Mouse (Mus musculus) intestine, embryonic 16.5 days (tissue): ENCODE measurements around the gene Uckl1. TPM values are rescaled to one million over a fixed set of nuclear protein-coding genes. Genes with fewer than 3 reads are reported as not detected.

ENCODE experiments used
- ATAC-seq: fragments of 200-750 bp; cut with Nextera tagmentation; 2 replicates; pipeline ENCODE4 v1.8.0; 2017; ENCODE audit warnings: moderate TSS enrichment, moderate library complexity
- H3K27ac ChIP-seq: fragments of 300-500 bp; sonication (generic); 2 replicates; pipeline ENCODE4 v1.5.1; 2014; ENCODE audit warnings: mild to moderate bottlenecking, low read length
- H3K27me3 ChIP-seq: fragments of 300-500 bp; sonication (generic); replicated peaks from 2 replicates; pipeline ENCODE4 v1.6.1; 2014; ENCODE audit warnings: low read length, control low read depth, mixed read lengths; ENCODE audit not compliant: control insufficient read depth, insufficient read depth
- H3K36me3 ChIP-seq: fragments of 300-500 bp; sonication (generic); 2 replicates; pipeline ENCODE4 v1.6.1; 2014; ENCODE audit warnings: low read length, control low read depth; ENCODE audit not compliant: control insufficient read depth, insufficient read depth
- H3K4me1 ChIP-seq: fragments of 300-500 bp; sonication (generic); 2 replicates; pipeline ENCODE4 v1.6.1; 2014; ENCODE audit warnings: low read length, control low read depth, mixed read lengths; ENCODE audit not compliant: control insufficient read depth, insufficient read depth
- H3K4me2 ChIP-seq: fragments of 300-500 bp; sonication (generic); 2 replicates; pipeline ENCODE4 v1.6.1; 2014; ENCODE audit warnings: low read depth, low read length, control low read depth
- H3K4me3 ChIP-seq: fragments of 300-500 bp; sonication (generic); 2 replicates; pipeline ENCODE4 v1.5.1; 2014; ENCODE audit warnings: mild to moderate bottlenecking, low read length
- H3K9ac ChIP-seq: fragments of 300-500 bp; sonication (generic); 2 replicates; pipeline ENCODE4 v1.6.1; 2014; ENCODE audit warnings: low read depth, low read length
- H3K9me3 ChIP-seq: fragments of 300-500 bp; sonication (generic); 2 replicates; pipeline ENCODE4 v1.6.1; 2016; ENCODE audit warnings: low read length, control low read depth; ENCODE audit not compliant: control insufficient read depth
- WGBS: fragments of 180-500 bp; shearing (Covaris S2); extraction: QIAGEN DNeasy Blood & Tissue Kit; methylation state at CpG from one replicate; pipeline ENCODE4 v1.1.7; 2014; 5-methylcytosine and 5-hydroxymethylcytosine counted together
- polyA plus RNA-seq: library from polyadenylated mRNA; unstranded; fragments of >200 nt; fragmentation: Nextera tagmentation; extraction: Ambion mirVana; gene quantifications from 2 replicates; pipeline ENCODE4 v1.2.1, GENCODE M21; 2015

Gene Uckl1
- polyA plus RNA-seq, 1 experiment from 2014 or later, result 78.0 TPM

DNA sequence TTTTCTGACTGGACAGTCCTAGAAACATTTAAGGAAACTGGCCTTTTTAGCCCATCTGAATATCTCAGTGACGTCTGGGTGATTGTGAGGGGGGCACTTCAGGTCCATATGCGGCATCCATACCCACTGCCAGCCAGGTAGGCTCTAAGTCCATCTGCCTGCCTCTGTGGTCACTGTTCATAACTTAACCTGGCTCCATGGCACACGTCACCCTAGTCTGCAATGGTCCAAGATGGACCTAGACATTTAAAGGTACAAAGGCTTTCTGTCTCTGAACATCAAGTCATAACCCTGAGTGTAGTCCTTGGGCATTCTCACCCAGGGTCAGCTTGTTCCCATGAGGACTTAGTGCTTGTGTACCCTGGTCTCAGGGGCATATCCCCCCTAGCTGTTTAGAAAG is 17.4 kb downstream of the Uckl1 start:
- WGBS, result 88% methylated on average over 3 of the region's 3 CpGs
- H3K27me3 ChIP-seq, result no peaks in the 10 kb centered on the region
- no peaks in the 10 kb centered on the region for H3K9me3 ChIP-seq
- H3K4me3 ChIP-seq, result no peak overlapping the region
- H3K27ac ChIP-seq, result no peak overlapping the region
- H3K4me2 ChIP-seq, result no peak overlapping the region
- H3K9ac ChIP-seq, result no peak overlapping the region
- peaks cover 4% of the 10 kb centered on the region; the same call in 1 of the 2 replicates for H3K36me3 ChIP-seq
- ATAC-seq, result no peak
- no peaks in the 10 kb centered on the region for H3K4me1 ChIP-seq

DNA sequence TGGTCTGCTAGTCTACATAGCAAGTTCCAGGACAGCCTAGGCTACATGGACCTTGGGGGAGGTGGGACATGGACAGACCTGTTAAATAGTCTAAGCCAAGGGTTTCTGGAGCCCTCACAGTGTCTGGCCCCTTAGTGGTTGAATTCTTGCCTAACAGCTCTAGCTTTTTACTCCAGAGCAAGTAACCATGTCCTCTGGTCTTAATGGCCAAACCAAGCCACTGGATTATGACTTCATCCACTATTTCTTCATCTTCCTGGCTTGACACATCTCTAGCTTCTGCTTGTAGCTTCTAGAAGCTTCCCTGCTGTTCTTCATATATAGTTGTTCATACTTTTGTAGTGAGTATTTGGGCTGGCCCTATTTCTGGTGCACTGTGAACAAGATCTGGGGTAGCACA is 30.9 kb downstream of the Uckl1 start:
- no peaks in the 10 kb centered on the region for H3K27me3 ChIP-seq
- H3K4me2 ChIP-seq, result no peak overlapping the region
- no peak overlapping the region for H3K4me3 ChIP-seq
- no peak overlapping the region for H3K27ac ChIP-seq
- H3K4me1 ChIP-seq, result no peaks in the 10 kb centered on the region
- H3K9ac ChIP-seq, result no peak overlapping the region
- ATAC-seq, result no peak
- H3K9me3 ChIP-seq, result no peaks in the 10 kb centered on the region
- peaks cover 14% of the 10 kb centered on the region for H3K36me3 ChIP-seq

DNA sequence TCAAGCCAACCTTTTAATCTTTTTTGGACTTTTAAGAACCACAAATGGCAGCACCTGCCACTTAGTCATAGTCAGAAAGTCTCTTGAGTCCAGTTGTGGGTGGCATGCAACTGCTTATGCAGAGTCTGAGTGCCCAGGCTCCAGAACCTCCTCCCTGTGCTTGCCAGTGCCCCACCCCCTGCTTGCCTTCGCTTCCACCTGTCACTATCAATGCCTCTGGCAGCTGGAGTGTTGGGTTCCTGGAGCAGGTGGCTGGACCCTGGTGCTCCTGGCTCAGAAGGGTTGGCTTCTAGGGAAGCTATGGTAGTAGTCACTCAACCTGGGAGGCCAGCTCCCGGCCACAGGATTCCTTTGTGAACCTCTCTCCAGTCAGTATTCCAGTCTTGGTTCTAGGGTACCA is 34.5 kb downstream of the Uckl1 start:
- Histone ChIP-seq H3K4me2 (no peak overlapping the region), H3K27ac (no peak overlapping the region), H3K9ac (no peak overlapping the region), H3K36me3 (peaks cover 25% of the 10 kb centered on the region), H3K9me3 (no peaks in the 10 kb centered on the region), H3K27me3 (no peaks in the 10 kb centered on the region), H3K4me1 (no peaks in the 10 kb centered on the region), H3K4me3 (no peak overlapping the region)
- no peak for ATAC-seq
- 90% methylated on average over 2 of the region's 2 CpGs for WGBS

DNA sequence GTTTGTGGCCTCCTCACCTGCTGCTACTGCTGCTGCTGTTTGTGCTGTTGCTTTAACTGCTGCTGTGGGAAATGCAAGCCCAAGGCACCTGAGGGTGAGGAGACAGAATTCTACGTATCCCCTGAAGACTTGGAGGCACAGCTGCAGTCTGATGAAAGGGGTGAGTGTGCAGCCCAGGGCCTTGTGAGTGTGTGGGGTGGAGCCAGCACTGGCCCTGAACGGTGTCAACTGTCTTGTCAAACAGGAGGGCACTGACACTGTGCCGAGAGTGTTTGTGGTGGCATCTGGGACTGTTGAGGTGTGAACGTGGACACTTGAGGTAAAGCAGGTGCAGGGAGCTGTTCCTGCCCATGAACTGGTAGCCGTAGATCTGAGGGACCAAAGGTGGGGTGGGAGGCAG is 36.0 kb downstream of the Uckl1 start:
- Histone ChIP-seq H3K4me3 (no peak overlapping the region), H3K4me1 (no peaks in the 10 kb centered on the region), H3K9me3 (no peaks in the 10 kb centered on the region), H3K36me3 (peaks cover 25% of the 10 kb centered on the region), H3K27ac (no peak overlapping the region), H3K4me2 (no peak overlapping the region), H3K9ac (no peak overlapping the region), H3K27me3 (no peaks in the 10 kb centered on the region)
- 81% methylated on average over 5 of the region's 5 CpGs for WGBS
- no peak for ATAC-seq

DNA sequence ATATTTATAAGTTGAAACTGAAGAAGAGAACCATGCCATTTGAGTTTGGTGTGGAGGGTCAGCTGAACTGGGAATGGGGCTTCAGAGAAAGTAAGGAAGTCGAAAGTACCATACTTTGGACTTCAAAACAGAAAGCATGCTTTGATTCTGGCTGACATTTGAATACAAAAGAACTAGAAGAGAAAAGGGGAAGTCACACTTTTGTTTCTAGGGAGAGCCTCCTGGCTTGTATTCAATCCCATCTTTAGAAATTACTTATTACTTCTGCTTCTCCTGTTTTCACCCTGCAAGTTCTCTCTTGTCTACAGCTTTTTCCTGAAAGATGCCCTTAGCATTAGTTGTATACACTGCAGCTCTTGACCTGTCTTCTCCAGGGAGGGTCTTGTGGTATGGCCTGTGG is 36.5 kb downstream of the Uckl1 start:
- Histone ChIP-seq H3K4me3 (no peak overlapping the region), H3K27ac (no peak overlapping the region), H3K36me3 (peaks cover 25% of the 10 kb centered on the region), H3K4me1 (no peaks in the 10 kb centered on the region), H3K27me3 (no peaks in the 10 kb centered on the region), H3K9me3 (no peaks in the 10 kb centered on the region), H3K9ac (no peak overlapping the region), H3K4me2 (no peak overlapping the region)
- WGBS, result 86% methylated on average over 1 of the region's 1 CpGs
- ATAC-seq, result no peak

DNA sequence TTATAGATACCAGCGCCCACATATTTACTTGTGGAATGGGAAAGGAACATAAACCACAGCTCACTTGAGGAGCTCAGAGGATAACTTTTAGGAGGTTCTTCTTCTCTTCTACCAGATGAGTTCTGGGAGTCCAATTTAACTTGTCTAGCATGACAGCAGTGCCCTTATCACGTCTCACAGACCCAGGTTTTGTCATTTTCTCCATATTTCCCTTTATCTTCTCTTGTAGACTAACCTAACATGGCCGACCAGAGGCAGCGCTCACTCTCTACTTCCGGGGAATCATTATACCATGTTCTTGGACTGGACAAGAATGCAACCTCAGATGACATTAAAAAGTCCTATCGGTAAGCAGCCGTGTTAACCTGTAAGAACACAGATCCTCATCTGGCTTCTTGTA is 38.5 kb downstream of the Uckl1 start:
- no peak overlapping the region for H3K27ac ChIP-seq
- no peaks in the 10 kb centered on the region for H3K9me3 ChIP-seq
- no peak overlapping the region for H3K4me3 ChIP-seq
- H3K9ac ChIP-seq, result no peak overlapping the region
- no peak for ATAC-seq
- H3K27me3 ChIP-seq, result no peaks in the 10 kb centered on the region
- WGBS, result 93% methylated on average over 7 of the region's 7 CpGs
- H3K36me3 ChIP-seq, result peaks cover 25% of the 10 kb centered on the region
- H3K4me2 ChIP-seq, result no peak overlapping the region
- no peaks in the 10 kb centered on the region for H3K4me1 ChIP-seq

DNA sequence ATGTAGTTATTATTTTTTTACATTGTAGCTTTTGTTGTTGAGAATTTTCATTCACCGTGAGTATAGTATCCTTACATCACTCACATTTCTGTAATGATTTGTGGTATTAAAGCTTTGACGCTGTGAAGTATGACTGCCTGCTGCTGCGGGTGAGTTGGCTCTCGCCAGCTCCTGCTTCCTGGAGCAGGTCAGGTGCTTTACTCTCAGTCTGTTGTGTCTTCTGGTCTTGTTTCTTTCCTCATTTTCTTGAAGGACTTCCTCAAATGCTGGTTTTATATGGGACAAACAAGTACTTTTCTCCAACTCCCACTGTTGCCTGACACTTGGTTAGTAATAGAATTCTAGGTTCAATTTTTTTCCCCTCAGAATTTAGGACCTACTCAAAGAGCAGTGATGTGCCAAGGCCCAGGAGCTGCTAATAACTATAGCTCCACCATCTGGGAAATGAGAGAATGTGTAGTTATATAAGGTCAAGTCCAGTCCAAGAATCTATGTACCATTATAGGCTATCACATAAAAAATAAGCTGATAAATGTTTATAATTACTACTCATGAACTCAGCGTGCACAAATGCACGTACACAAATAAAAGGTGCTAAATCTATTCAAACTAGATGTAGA is 42.8 kb downstream of the Uckl1 start:
- Histone ChIP-seq H3K27me3 (no peaks in the 10 kb centered on the region), H3K36me3 (peaks cover 5% of the 10 kb centered on the region; the same call in 1 of the 2 replicates), H3K9ac (no peak overlapping the region), H3K9me3 (no peaks in the 10 kb centered on the region), H3K4me1 (0 out of 2 replicates have a peak, but pooled peaks cover 4% of the 10 kb centered on the region), H3K4me3 (no peak overlapping the region), H3K4me2 (no peak overlapping the region), H3K27ac (no peak overlapping the region)
- ATAC-seq, result no peak
- 85% methylated on average over 6 of the region's 6 CpGs for WGBS

DNA sequence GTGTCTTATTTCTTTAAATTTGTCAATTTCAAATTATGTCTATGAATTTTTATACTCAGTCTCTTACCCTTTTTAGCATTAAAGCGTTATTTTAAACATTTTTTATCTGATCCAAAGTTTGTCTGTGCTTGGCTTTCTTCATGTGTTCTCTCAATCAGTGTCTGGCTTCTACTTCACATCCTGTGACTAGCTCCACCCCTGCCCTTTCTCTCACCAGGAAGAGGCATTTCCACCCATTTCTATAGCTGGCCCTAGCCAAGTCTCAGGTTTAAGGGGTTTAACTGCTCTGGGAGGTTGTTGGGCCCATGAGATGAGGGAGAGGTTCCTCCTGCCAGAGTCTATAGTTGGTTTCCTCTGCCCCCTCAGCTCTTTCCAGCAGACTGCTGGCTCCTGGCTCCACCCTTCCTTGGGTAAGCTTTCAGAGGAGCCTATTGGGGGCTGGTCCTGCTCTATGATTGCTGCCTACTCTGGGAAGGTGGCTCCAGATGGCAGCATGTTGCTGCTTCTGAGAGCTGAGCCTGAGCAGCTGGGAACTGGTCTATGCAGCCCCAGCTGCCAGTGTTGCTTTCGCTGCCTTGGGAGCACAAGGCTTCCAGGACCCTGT is 47.1 kb downstream of the Uckl1 start:
- no peak overlapping the region for H3K4me2 ChIP-seq
- peak overlapping the region; percentile 25; the same call in 1 of the 2 replicates for H3K9ac ChIP-seq
- 0 out of 2 replicates have a peak, but pooled peaks cover 4% of the 10 kb centered on the region for H3K4me1 ChIP-seq
- ATAC-seq, result peak; percentile 80
- 66% methylated on average over 2 of the region's 2 CpGs for WGBS
- H3K9me3 ChIP-seq, result no peaks in the 10 kb centered on the region
- no peaks in the 10 kb centered on the region for H3K36me3 ChIP-seq
- no peaks in the 10 kb centered on the region for H3K27me3 ChIP-seq
- H3K27ac ChIP-seq, result no peak overlapping the region
- no peak overlapping the region for H3K4me3 ChIP-seq

DNA sequence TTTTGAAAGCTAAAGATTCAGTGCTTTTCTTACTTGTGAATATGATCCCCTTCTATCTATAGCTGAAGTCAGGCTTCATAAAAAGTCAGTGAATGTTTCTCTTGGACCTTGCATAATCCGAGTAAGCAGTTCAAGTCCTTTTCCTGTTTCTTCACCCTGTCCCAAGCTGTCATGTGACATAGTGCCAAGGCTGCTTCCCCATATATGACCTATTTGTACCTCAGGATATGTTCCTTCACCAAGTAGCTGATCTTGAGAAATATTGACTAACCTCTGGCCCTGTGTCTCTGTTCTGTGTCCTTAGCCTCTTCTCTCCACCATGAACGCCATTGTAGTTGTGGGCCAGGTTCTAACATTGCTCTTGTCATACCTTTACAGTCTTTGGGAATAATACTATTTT is 48.3 kb downstream of the Uckl1 start:
- H3K36me3 ChIP-seq, result 0 out of 2 replicates have a peak, but pooled peaks cover 3% of the 10 kb centered on the region
- no peak overlapping the region for H3K4me2 ChIP-seq
- 77% methylated on average over 2 of the region's 2 CpGs for WGBS
- 0 out of 2 replicates have a peak, but pooled peaks cover 4% of the 10 kb centered on the region for H3K4me1 ChIP-seq
- no peaks in the 10 kb centered on the region for H3K9me3 ChIP-seq
- no peak overlapping the region for H3K27ac ChIP-seq
- no peak overlapping the region for H3K4me3 ChIP-seq
- ATAC-seq, result no peak
- H3K9ac ChIP-seq, result no peak overlapping the region
- H3K27me3 ChIP-seq, result no peaks in the 10 kb centered on the region
